Mouse (Mus musculus): ENCODE results near the gene Adgrb3. TPM values are rescaled to one million over a fixed set of nuclear protein-coding genes. Genes with fewer than 3 reads are reported as not detected.

The Adgrb3 gene
- polyA plus RNA-seq, 1 experiment from 2014 or later, result 0.95 TPM

DNA sequence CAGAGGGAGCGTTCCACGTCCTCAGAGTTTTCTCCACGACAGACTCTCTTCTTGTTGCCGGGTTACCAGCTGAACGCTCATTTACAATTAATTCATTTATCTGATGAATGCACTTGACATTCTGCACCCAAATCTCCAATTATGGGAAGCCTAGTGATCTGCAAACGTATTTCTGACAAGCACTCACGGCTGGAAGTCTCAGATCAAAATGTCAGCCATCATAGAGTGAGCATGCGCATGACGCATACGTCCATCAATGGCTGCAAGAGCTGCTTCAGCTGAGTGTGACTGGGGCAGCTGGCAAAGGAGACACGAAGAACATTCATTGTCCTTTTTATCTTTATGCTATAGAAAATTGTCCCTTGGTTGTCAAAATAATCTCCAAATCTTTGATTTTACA lies 637.5 kb downstream of the Adgrb3 start:
- 89% methylated on average over 11 of the region's 11 CpGs for WGBS
- Histone ChIP-seq H3K9ac (ENCODE audit: low read length) (no peak overlapping the region), H3K27me3 (ENCODE audit: control insufficient read depth, insufficient read depth, low read length) (no peaks in the 10 kb centered on the region), H3K4me2 (ENCODE audit: low read depth, severe bottlenecking) (no peak overlapping the region), H3K4me1 (ENCODE audit: control insufficient read depth, insufficient read depth, low read length) (no peaks in the 10 kb centered on the region), H3K27ac (replicated peaks; ENCODE audit: low read depth, low read length) (no peak overlapping the region), H3K4me3 (ENCODE audit: low read depth, low read length) (no peak overlapping the region), H3K9me3 (ENCODE audit: control insufficient read depth, low read length) (no peaks in the 10 kb centered on the region), H3K36me3 (ENCODE audit: control insufficient read depth, insufficient read depth, low read length) (no peaks in the 10 kb centered on the region)
- DNase-seq (ENCODE audit: low spot score), result no peak
- ATAC-seq (ENCODE audit: insufficient number of reproducible peaks, low FRiP score, low TSS enrichment, low read depth), result no peak

GRCm38 (mm10) chr1:25189261-25189660 lies 640.2 kb downstream of the Adgrb3 start:
- DNase-seq (ENCODE audit: low spot score), result peak; percentile 60
- Histone ChIP-seq H3K4me1 (ENCODE audit: control insufficient read depth, insufficient read depth, low read length) (no peaks in the 10 kb centered on the region), H3K27me3 (ENCODE audit: control insufficient read depth, insufficient read depth, low read length) (no peaks in the 10 kb centered on the region), H3K9ac (ENCODE audit: low read length) (no peak overlapping the region), H3K4me2 (ENCODE audit: low read depth, severe bottlenecking) (no peak overlapping the region), H3K27ac (replicated peaks; ENCODE audit: low read depth, low read length) (no peak overlapping the region), H3K9me3 (ENCODE audit: control insufficient read depth, low read length) (no peaks in the 10 kb centered on the region), H3K36me3 (ENCODE audit: control insufficient read depth, insufficient read depth, low read length) (no peaks in the 10 kb centered on the region), H3K4me3 (ENCODE audit: low read depth, low read length) (no peak overlapping the region)
- WGBS, result 36% methylated on average over 9 of the region's 9 CpGs
- peak; percentile 65; the same call in 1 of the 2 replicates for ATAC-seq (ENCODE audit: insufficient number of reproducible peaks, low FRiP score, low TSS enrichment, low read depth)

GRCm38 (mm10) chr1:25185909-25186308 lies 643.6 kb downstream of the Adgrb3 start:
- no peak overlapping the region for H3K27ac ChIP-seq (replicated peaks; ENCODE audit: low read depth, low read length)
- H3K36me3 ChIP-seq (ENCODE audit: control insufficient read depth, insufficient read depth, low read length), result no peaks in the 10 kb centered on the region
- no peaks in the 10 kb centered on the region for H3K4me1 ChIP-seq (ENCODE audit: control insufficient read depth, insufficient read depth, low read length)
- no peaks in the 10 kb centered on the region for H3K9me3 ChIP-seq (ENCODE audit: control insufficient read depth, low read length)
- H3K9ac ChIP-seq (ENCODE audit: low read length), result no peak overlapping the region
- H3K4me3 ChIP-seq (ENCODE audit: low read depth, low read length), result no peak overlapping the region
- H3K27me3 ChIP-seq (ENCODE audit: control insufficient read depth, insufficient read depth, low read length), result no peaks in the 10 kb centered on the region
- WGBS, result 89% methylated on average over 2 of the region's 2 CpGs
- DNase-seq (ENCODE audit: low spot score) (no peak), ATAC-seq (ENCODE audit: insufficient number of reproducible peaks, low FRiP score, low TSS enrichment, low read depth) (no peak)
- H3K4me2 ChIP-seq (ENCODE audit: low read depth, severe bottlenecking), result no peak overlapping the region

DNA sequence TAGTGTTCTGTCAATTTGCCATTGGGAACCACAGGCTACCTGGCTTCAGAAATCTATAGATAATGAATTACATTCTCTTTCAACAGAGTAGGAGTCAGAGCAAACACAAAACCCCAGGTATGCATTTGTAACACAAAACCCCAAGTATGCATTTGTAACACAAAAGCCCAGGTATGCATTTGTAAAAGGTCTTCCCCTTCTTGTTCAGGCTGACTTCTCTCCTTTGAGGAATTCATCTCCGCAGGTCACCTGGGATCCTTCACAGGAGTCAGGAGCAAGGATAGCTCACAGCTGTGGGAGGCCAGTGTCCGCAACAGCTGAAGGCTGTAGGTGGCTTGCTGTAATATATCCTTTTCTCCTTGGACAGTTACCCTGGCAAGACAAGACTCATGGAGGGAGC lies 647.6 kb downstream of the Adgrb3 start:
- no peak for ATAC-seq (ENCODE audit: insufficient number of reproducible peaks, low FRiP score, low TSS enrichment, low read depth)
- no peaks in the 10 kb centered on the region for H3K4me1 ChIP-seq (ENCODE audit: control insufficient read depth, insufficient read depth, low read length)
- WGBS, result 81% methylated on average over 2 of the region's 2 CpGs

DNA sequence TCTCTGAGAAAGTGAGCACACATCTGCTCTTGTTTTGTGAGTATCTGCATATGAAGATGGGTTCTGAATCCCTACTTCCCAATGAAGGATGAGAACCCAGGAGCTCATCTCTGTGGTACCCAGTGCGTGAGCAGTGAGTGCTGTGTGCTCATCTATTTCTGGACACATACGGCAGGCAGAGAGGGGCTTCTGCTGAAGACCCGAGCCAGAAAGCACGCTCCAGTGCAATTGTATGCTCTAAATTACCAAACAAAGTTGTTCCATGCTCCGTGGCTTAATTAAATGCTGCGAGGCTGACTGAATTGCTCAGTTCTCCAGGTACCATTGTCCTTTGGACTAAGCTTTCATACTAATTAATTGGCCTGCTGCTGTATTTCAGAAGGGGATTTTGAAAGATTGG lies 648.9 kb downstream of the Adgrb3 start:
- no peaks in the 10 kb centered on the region for H3K36me3 ChIP-seq (ENCODE audit: control insufficient read depth, insufficient read depth, low read length)
- ATAC-seq (ENCODE audit: insufficient number of reproducible peaks, low FRiP score, low TSS enrichment, low read depth) (no peak), DNase-seq (ENCODE audit: low spot score) (no peak)
- H3K27me3 ChIP-seq (ENCODE audit: control insufficient read depth, insufficient read depth, low read length), result no peaks in the 10 kb centered on the region
- no peak overlapping the region for H3K4me3 ChIP-seq (ENCODE audit: low read depth, low read length)
- no peak overlapping the region for H3K9ac ChIP-seq (ENCODE audit: low read length)
- no peaks in the 10 kb centered on the region for H3K4me1 ChIP-seq (ENCODE audit: control insufficient read depth, insufficient read depth, low read length)
- no peak overlapping the region for H3K27ac ChIP-seq (replicated peaks; ENCODE audit: low read depth, low read length)
- no peak overlapping the region for H3K4me2 ChIP-seq (ENCODE audit: low read depth, severe bottlenecking)
- H3K9me3 ChIP-seq (ENCODE audit: control insufficient read depth, low read length), result no peaks in the 10 kb centered on the region
- 73% methylated on average over 6 of the region's 6 CpGs for WGBS

More for the DNA sequence above, 647.6 kb downstream of the Adgrb3 start:
- Histone ChIP-seq H3K27ac (replicated peaks; ENCODE audit: low read depth, low read length) (no peak overlapping the region), H3K36me3 (ENCODE audit: control insufficient read depth, insufficient read depth, low read length) (no peaks in the 10 kb centered on the region), H3K27me3 (ENCODE audit: control insufficient read depth, insufficient read depth, low read length) (no peaks in the 10 kb centered on the region), H3K9me3 (ENCODE audit: control insufficient read depth, low read length) (no peaks in the 10 kb centered on the region), H3K4me3 (ENCODE audit: low read depth, low read length) (no peak overlapping the region), H3K4me2 (ENCODE audit: low read depth, severe bottlenecking) (no peak overlapping the region), H3K9ac (ENCODE audit: low read length) (no peak overlapping the region)
- DNase-seq (ENCODE audit: low spot score), result no peak

DNA sequence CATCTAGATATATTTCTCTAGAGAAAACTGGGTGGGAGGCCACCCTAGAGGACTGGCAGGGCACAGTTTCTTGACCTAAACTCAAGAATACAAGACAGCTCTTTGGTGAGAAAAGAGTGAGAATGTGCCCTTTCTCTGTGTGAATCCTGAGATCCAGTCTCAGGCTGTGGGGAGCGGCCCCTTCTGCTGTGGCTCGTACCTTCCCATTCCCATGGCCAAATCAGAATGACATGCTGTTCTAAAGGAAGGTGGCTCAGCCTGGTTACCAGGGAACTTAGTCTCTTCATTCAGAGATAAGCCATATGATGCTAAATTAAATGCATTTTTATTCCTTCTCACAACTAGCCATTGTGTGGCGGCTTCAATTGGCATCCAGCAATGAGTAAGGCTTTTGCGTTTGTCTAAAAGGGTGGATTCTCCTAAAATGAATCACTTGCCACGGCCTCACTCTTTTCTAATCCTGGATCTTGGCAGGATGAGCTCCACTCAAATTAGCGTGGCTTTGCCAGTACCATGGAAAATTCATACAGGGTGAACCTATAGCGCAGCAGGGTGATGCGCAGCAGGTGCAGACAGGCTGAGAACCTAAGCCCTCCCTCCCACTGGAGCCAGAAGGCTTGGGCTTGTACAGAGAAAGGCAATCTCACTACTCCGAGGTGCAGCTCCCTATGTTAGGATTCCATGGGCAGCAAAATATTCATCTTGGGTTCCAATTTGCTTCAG lies 649.5 kb downstream of the Adgrb3 start:
- no peak for DNase-seq (ENCODE audit: low spot score)
- Histone ChIP-seq H3K9me3 (ENCODE audit: control insufficient read depth, low read length) (no peaks in the 10 kb centered on the region), H3K4me2 (ENCODE audit: low read depth, severe bottlenecking) (no peak overlapping the region), H3K27ac (replicated peaks; ENCODE audit: low read depth, low read length) (no peak overlapping the region), H3K4me1 (ENCODE audit: control insufficient read depth, insufficient read depth, low read length) (no peaks in the 10 kb centered on the region), H3K9ac (ENCODE audit: low read length) (no peak overlapping the region), H3K27me3 (ENCODE audit: control insufficient read depth, insufficient read depth, low read length) (no peaks in the 10 kb centered on the region), H3K36me3 (ENCODE audit: control insufficient read depth, insufficient read depth, low read length) (no peaks in the 10 kb centered on the region), H3K4me3 (ENCODE audit: low read depth, low read length) (no peak overlapping the region)
- WGBS, result 66% methylated on average over 9 of the region's 9 CpGs
- no peak for ATAC-seq (ENCODE audit: insufficient number of reproducible peaks, low FRiP score, low TSS enrichment, low read depth)

DNA sequence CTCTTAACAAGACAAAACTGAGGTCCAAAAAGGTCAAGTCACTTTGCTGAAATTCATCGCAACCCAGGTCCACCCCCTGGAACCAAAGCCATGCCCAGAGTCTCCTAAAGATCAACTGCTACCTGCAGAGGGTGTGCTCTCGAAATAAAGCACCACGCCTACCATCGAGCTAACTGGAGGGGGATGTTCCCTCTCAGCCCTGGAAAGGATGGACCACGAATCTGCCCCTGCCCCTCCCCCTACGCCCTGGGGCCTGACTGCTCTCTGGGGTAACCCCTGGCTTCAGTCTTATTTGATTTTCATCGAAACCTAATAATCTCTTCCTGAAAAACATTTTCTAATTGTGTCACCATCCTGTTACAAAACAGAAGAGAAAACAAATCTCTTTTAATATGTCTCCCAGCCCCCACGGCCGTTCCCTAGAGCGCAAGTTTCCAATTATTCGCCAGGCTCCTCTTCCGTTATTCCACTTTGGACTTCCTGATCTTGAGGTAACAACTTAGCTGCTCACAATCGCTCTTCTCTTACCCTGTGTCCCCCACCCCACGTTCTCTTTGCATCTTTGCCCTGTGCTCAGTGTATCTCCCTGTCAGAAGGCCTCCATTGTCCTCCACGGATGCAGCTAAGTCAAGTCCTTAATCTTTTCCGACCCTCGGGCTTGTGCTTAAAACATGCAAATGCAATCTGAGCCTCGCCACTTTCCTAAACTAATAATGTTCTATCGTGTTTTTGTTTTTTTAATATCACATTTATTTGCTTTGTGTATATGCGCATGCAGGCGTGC lies 651.0 kb downstream of the Adgrb3 start:
- Histone ChIP-seq H3K36me3 (ENCODE audit: control insufficient read depth, insufficient read depth, low read length) (no peaks in the 10 kb centered on the region), H3K4me2 (ENCODE audit: low read depth, severe bottlenecking) (no peak overlapping the region)
- no peak for DNase-seq (ENCODE audit: low spot score)

DNA sequence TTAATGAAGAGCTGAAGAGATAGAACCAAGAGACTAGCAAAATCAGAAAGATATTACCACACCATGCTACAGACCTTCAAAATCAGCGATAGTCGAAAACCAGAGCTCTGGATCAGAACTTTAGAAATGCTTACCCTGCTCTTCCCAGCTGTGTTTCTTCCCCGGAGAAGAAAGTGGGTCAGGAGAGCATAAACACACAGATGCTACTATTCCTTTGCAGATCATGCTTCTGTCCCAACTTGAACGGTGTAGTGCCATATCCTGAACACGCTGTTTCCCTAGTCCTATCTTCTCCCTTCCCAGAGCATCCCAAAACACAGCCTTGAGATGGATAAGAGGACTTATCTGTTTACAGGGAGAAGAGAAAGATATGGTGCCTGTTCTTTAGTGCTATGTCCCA lies 662.4 kb downstream of the Adgrb3 start:
- H3K4me2 ChIP-seq (ENCODE audit: low read depth, severe bottlenecking), result no peak overlapping the region
- H3K4me3 ChIP-seq (ENCODE audit: low read depth, low read length), result no peak overlapping the region
- H3K27ac ChIP-seq (replicated peaks; ENCODE audit: low read depth, low read length), result no peak overlapping the region
- DNase-seq (ENCODE audit: low spot score) (no peak), ATAC-seq (ENCODE audit: insufficient number of reproducible peaks, low FRiP score, low TSS enrichment, low read depth) (no peak)
- no peaks in the 10 kb centered on the region for H3K4me1 ChIP-seq (ENCODE audit: control insufficient read depth, insufficient read depth, low read length)
- H3K9me3 ChIP-seq (ENCODE audit: control insufficient read depth, low read length), result no peaks in the 10 kb centered on the region
- H3K27me3 ChIP-seq (ENCODE audit: control insufficient read depth, insufficient read depth, low read length), result no peaks in the 10 kb centered on the region
- H3K36me3 ChIP-seq (ENCODE audit: control insufficient read depth, insufficient read depth, low read length), result no peaks in the 10 kb centered on the region
- H3K9ac ChIP-seq (ENCODE audit: low read length), result no peak overlapping the region
- whole genome bisulfite sequencing, result 89% methylated on average over 5 of the region's 5 CpGs

More for the DNA sequence above, 651.0 kb downstream of the Adgrb3 start:
- Histone ChIP-seq H3K4me3 (ENCODE audit: low read depth, low read length) (no peak overlapping the region), H3K9ac (ENCODE audit: low read length) (no peak overlapping the region), H3K4me1 (ENCODE audit: control insufficient read depth, insufficient read depth, low read length) (no peaks in the 10 kb centered on the region), H3K27ac (replicated peaks; ENCODE audit: low read depth, low read length) (no peak overlapping the region), H3K27me3 (ENCODE audit: control insufficient read depth, insufficient read depth, low read length) (no peaks in the 10 kb centered on the region), H3K9me3 (ENCODE audit: control insufficient read depth, low read length) (no peaks in the 10 kb centered on the region)
- WGBS, result 42% methylated on average over 21 of the region's 21 CpGs
- ATAC-seq (ENCODE audit: insufficient number of reproducible peaks, low FRiP score, low TSS enrichment, low read depth), result no peak; the same call in 1 of the 2 replicates

Measured in limb, embryonic 11.5 days (tissue).